Mouse (Mus musculus): ENCODE results near the gene Jdp2.

Jdp2 gene

DNA sequence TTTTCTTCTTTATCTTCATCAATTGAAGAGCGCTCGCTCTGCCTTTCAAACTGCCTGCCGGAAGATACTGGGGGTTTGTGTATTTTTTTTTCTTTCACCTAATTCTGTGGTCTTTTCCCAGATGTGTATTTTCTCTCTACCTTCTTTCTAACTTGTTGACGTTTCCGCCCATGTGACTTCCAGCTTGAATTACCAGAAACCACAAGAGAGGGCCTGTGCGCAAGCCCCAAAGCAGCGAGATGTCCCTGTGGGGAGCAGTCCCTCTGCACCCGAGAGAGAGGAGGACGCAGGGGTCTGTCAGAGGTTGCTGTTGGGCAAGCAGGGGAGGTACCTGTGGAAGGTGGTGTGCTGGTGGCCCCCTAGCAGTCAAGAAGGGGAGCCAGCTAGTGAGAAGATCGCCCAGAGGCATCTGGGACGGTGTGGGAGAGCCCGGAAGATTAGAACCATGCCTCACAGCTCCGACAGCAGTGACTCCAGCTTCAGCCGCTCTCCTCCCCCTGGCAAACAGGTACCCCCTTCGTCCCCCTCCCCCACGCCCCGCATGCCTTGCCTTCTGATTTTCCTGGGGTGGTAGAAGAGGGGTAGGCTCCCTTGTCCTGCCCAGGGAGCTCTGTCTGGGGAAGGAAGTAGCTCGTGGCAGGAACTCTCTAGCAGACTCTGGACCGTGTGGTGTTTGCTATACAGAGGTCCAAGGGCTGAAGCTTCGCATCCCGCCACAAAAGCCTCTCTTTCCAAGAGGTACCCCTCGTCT is 87.8 kb downstream of the Jdp2 start, which contains the start of gene Batf:
Gene Batf, plus strand, starts transcription at position 204 of the 751 bp plus-strand sequence.
- DNase-seq (ENCODE audit: low read depth, low spot score) = no peak

- no peak for DNase-seq (ENCODE audit: low read depth, low spot score)
These were observed 88.3 kb downstream of the Jdp2 start for GRCm38 (mm10) chr12:85687217-85687533.

- no peak for DNase-seq (ENCODE audit: low read depth, low spot score)
These were observed 89.0 kb downstream of the Jdp2 start for GRCm38 (mm10) chr12:85687846-85688245.
